Mouse (Mus musculus): ENCODE results near the gene Gal3st2c. TPM values are rescaled to one million over a fixed set of nuclear protein-coding genes. Genes with fewer than 3 reads are reported as not detected.

The Gal3st2c gene
- 0.62 TPM for polyA plus RNA-seq (2015; fragmentation: Illumina TruSeq; extraction: RNeasy Lipid Tissue Mini Kit (QIAGEN cat#74804); ENCODE audit: insufficient read depth, low replicate concordance)

DNA sequence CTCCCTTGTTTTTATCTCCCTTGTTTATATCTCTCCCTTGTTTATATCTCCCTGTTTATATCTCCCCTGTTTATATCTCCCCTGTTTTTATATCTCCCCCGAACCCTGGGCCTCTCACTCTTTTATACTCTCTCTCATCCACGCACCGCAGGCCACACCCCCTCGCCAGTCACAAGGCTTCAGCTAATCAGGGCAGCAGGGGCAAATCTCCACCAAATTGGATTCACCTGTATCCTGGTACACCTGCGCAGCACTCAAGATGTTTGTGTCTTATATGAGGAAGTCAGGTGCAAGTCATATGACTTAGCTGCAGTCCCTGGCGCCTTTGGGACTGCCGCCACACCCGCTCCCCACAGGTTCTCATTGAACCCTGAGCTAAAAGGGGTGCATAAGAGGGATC lies at the start of gene Gal3st2c:
Gene Gal3st2c, plus strand, starts transcription at position 301 of the 400 bp plus-strand sequence.

DNA sequence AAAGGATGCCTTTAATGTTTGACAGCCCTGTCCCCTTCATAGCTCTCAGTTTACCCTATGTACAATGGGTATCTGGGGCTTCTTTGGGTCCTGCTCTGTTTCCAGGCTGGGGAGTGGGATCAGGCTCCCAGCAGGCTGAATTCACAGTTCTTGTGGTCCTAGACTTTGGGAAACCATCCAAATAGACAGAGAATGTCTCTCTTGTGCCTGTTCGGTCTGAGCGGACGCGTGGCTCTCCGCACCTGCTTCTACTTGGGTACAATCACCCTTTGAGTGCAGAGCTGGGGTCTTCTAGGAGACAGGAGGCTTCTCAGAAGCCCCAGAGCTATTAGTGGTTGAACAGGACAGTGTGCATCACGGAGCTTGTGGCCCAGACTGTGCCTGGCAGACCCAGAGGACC lies 29.8 kb downstream of the Gal3st2c start, which contains the start of gene Neu4:
Gene Neu4, plus strand, starts transcription at position 301 of the 400 bp plus-strand sequence.

DNA sequence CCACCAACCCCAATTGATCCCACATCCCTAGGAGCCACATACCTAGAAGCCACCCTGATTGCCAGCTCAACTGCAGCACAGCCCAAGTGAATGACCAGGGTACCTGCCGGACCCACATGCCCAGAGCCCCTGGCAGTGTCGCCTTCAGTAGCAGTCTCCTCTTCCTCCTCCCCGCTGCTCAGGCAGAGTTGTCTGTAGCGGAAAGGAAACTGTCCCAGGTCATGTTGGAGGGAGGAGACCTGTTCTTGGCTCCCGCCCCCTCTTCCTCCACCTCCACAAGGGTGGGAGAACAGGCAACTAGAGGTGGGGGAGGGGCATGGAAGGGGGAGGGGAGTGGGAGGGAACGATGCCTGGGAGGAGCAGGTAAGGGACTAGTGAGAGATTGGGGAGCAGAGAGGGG lies 62.1 kb downstream of the Gal3st2c start, which contains the start of gene Pdcd1:
Gene Pdcd1, minus strand, starts transcription at position 181 of the 400 bp plus-strand sequence.

Other genes starting within 250 kb of the Gal3st2c start
- gene Atg4b, start 239.0 kb upstream of the Gal3st2c start, polyA plus RNA-seq (2015; fragmentation: Illumina TruSeq; extraction: RNeasy Lipid Tissue Mini Kit (QIAGEN cat#74804); ENCODE audit: insufficient read depth, low replicate concordance), result 62.1 TPM
- gene Thap4, start 235.6 kb upstream of the Gal3st2c start, polyA plus RNA-seq (2015; fragmentation: Illumina TruSeq; extraction: RNeasy Lipid Tissue Mini Kit (QIAGEN cat#74804); ENCODE audit: insufficient read depth, low replicate concordance), result 15.6 TPM
- 127 TPM for gene Dtymk, start 188.6 kb upstream of the Gal3st2c start, polyA plus RNA-seq (2015; fragmentation: Illumina TruSeq; extraction: RNeasy Lipid Tissue Mini Kit (QIAGEN cat#74804); ENCODE audit: insufficient read depth, low replicate concordance)
- 25.5 TPM for gene Ing5, start 186.5 kb upstream of the Gal3st2c start, polyA plus RNA-seq (2015; fragmentation: Illumina TruSeq; extraction: RNeasy Lipid Tissue Mini Kit (QIAGEN cat#74804); ENCODE audit: insufficient read depth, low replicate concordance)
- gene D2hgdh, start 165.6 kb upstream of the Gal3st2c start, polyA plus RNA-seq (2015; fragmentation: Illumina TruSeq; extraction: RNeasy Lipid Tissue Mini Kit (QIAGEN cat#74804); ENCODE audit: insufficient read depth, low replicate concordance), result 26.5 TPM
- gene Gal3st2, start 129.2 kb upstream of the Gal3st2c start, polyA plus RNA-seq (2015; fragmentation: Illumina TruSeq; extraction: RNeasy Lipid Tissue Mini Kit (QIAGEN cat#74804); ENCODE audit: insufficient read depth, low replicate concordance), result 12.7 TPM
- gene Gal3st2b, start 72.2 kb upstream of the Gal3st2c start, polyA plus RNA-seq (2015; fragmentation: Illumina TruSeq; extraction: RNeasy Lipid Tissue Mini Kit (QIAGEN cat#74804); ENCODE audit: insufficient read depth, low replicate concordance), result 5.9 TPM
- not detected for gene Neu4, start 29.9 kb downstream of the Gal3st2c start, polyA plus RNA-seq (2015; fragmentation: Illumina TruSeq; extraction: RNeasy Lipid Tissue Mini Kit (QIAGEN cat#74804); ENCODE audit: insufficient read depth, low replicate concordance)
- 2.0 TPM for gene Pdcd1, start 62.0 kb downstream of the Gal3st2c start, polyA plus RNA-seq (2015; fragmentation: Illumina TruSeq; extraction: RNeasy Lipid Tissue Mini Kit (QIAGEN cat#74804); ENCODE audit: insufficient read depth, low replicate concordance)

All from spleen, adult 10 weeks (tissue).